Mouse (Mus musculus) myocyte (in vitro differentiated cells): ENCODE results near the gene Olfr648. TPM values are rescaled to one million over a fixed set of nuclear protein-coding genes. Genes with fewer than 3 reads are reported as not detected.

ENCODE experiments used
- H3K27me3 ChIP-seq: one replicate; pipeline ENCODE4 v1.6.1; 2011; ENCODE audit not compliant: control insufficient read depth, insufficient read depth, insufficient read length
- H3K36me3 ChIP-seq: one replicate; pipeline ENCODE4 v1.6.1; 2011; ENCODE audit not compliant: control insufficient read depth, insufficient read depth
- H3K4me2 ChIP-seq: one replicate; pipeline ENCODE4 v1.6.1; 2011; ENCODE audit warnings: low read depth, control low read depth
- H3K4me3 ChIP-seq: one replicate; pipeline ENCODE4 v1.5.1; 2011; ENCODE audit warnings: mild to moderate bottlenecking, control low read depth, moderate library complexity
- H3K79me2 ChIP-seq: one replicate; pipeline ENCODE4 v1.6.1; 2011; ENCODE audit not compliant: control insufficient read depth, insufficient read depth
- H3ac ChIP-seq: one replicate; pipeline ENCODE4 v1.6.1; 2011; ENCODE audit not compliant: control insufficient read depth, insufficient read length
- CEBPB ChIP-seq: IDR thresholded peaks from 2 replicates; pipeline ENCODE4 v1.6.1; 2011; ENCODE audit warnings: mild to moderate bottlenecking, moderate library complexity; ENCODE audit not compliant: poor library complexity, insufficient read depth, severe bottlenecking
- E2F4 ChIP-seq: IDR thresholded peaks from one replicate; pipeline ENCODE4 v1.6.1; 2011; ENCODE audit warnings: mild to moderate bottlenecking, control low read depth, moderate library complexity; ENCODE audit not compliant: insufficient read depth
- MAX ChIP-seq: IDR thresholded peaks from one replicate; pipeline ENCODE4 v1.6.1; 2011; ENCODE audit warnings: low read depth, mild to moderate bottlenecking, control low read depth
- MYOD1 ChIP-seq, 3 experiments: IDR thresholded peaks; one replicate each; pipeline ENCODE4 v1.6.1; 2011; ENCODE audit warnings: control low read depth in 2 of 3, low read depth in 2 of 3, mild to moderate bottlenecking in 2 of 3, moderate library complexity in 1 of 3; ENCODE audit not compliant: insufficient read length in 2 of 3, control insufficient read depth in 1 of 3
- MYOG ChIP-seq, 3 experiments: IDR thresholded peaks; one replicate each; pipeline ENCODE4 v1.6.1; 2011; ENCODE audit warnings: control low read depth in 2 of 3, low read depth in 2 of 3, mild to moderate bottlenecking in 2 of 3; ENCODE audit not compliant: insufficient read length in 2 of 3, control insufficient read depth in 1 of 3, insufficient read depth in 1 of 3
- POLR2A ChIP-seq: IDR thresholded peaks from one replicate; pipeline ENCODE4 v1.6.1; 2011; ENCODE audit warnings: low read depth, mild to moderate bottlenecking, control low read depth, moderate library complexity; ENCODE audit not compliant: insufficient read length
- POLR2AphosphoS2 ChIP-seq: IDR thresholded peaks from one replicate; pipeline ENCODE4 v1.6.1; 2011; ENCODE audit warnings: low read depth, control low read depth; ENCODE audit not compliant: insufficient read length
- REST ChIP-seq: IDR thresholded peaks from one replicate; pipeline ENCODE4 v1.6.1; 2011; ENCODE audit warnings: mild to moderate bottlenecking, control low read depth, moderate library complexity; ENCODE audit not compliant: insufficient read depth, insufficient read length
- SRF ChIP-seq: IDR thresholded peaks from one replicate; pipeline ENCODE4 v1.6.1; 2011; ENCODE audit warnings: low read depth; ENCODE audit not compliant: control insufficient read depth, insufficient read length
- TCF12 ChIP-seq: IDR thresholded peaks from one replicate; pipeline ENCODE4 v1.6.1; 2011; ENCODE audit warnings: mild to moderate bottlenecking, control low read depth; ENCODE audit not compliant: poor library complexity, insufficient read depth, severe bottlenecking
- TCF3 ChIP-seq: IDR thresholded peaks from one replicate; pipeline ENCODE4 v1.6.1; 2011; ENCODE audit warnings: low read depth, control low read depth; ENCODE audit not compliant: insufficient read length
- USF1 ChIP-seq: IDR thresholded peaks from one replicate; pipeline ENCODE4 v1.6.1; 2011; ENCODE audit warnings: low read depth, mild to moderate bottlenecking, control low read depth, moderate library complexity
- polyA plus RNA-seq: library from polyadenylated mRNA; unstranded; fragments of >200 nt; fragmentation: generic; extraction: Trizol; gene quantifications from one replicate; pipeline ENCODE4 v1.2.1, GENCODE M21; 2012; ENCODE audit warnings: missing spikeins

Gene Olfr648
- polyA plus RNA-seq, 1 experiment = not detected

- no peak overlapping the region for H3K4me2 ChIP-seq
Observed at GRCm38 (mm10) chr7:104178422-104179054, 4.7 kb downstream of the Olfr648 start.

DNA sequence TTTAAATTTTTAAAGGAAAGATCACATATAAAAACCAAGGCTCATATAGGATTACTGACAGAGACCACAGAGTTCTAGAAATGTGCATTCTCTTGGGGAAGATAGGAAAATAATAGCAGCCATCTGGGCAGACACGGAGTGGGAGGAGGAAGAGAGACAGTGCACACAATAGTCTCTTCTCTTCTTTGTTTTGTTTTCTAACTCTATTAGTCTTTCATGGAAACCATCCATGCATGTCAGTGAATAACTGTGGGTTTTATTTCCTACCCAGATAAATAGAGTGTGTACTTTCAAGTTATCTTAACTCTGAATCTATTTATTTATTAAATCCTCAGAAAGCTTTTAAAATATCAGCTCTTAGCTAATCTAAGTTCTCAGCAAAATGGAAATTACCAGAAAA lies 8.1 kb downstream of the Olfr648 start:
- Histone ChIP-seq H3K79me2 (no peaks in the 10 kb centered on the region), H3K4me3 (no peak overlapping the region), H3K27me3 (no peaks in the 10 kb centered on the region), H3ac (no peak overlapping the region), H3K4me2 (no peak overlapping the region), H3K36me3 (no peaks in the 10 kb centered on the region)
- TF ChIP-seq USF1 = no peak
- no peak for TF ChIP-seq REST
- TF ChIP-seq MYOD1 (IDR thresholded peaks at IDR 0.05; ENCODE audit: control insufficient read depth in 1 of 3, insufficient read length in 2 of 3, low read depth in 2 of 3) = no peak
- no peak for TF ChIP-seq E2F4
- no peak for TF ChIP-seq MYOG (IDR thresholded peaks at IDR 0.05; ENCODE audit: control insufficient read depth in 1 of 3, insufficient read depth in 1 of 3, insufficient read length in 2 of 3, low read depth in 2 of 3)
- no peak for TF ChIP-seq CEBPB
- TF ChIP-seq SRF = no peak
- no peak for TF ChIP-seq TCF3
- no peak for TF ChIP-seq POLR2A
- no peak for TF ChIP-seq MAX
- TF ChIP-seq TCF12 = no peak
- no peak for TF ChIP-seq POLR2AphosphoS2

More at GRCm38 (mm10) chr7:104178422-104179054, 4.7 kb downstream of the Olfr648 start:
- TF ChIP-seq USF1 = no peak
- TF ChIP-seq E2F4 = no peak
- no peak for TF ChIP-seq SRF
- TF ChIP-seq POLR2AphosphoS2 = no peak
- TF ChIP-seq MAX = no peak
- TF ChIP-seq MYOG (IDR thresholded peaks at IDR 0.05; ENCODE audit: control insufficient read depth in 1 of 3, insufficient read depth in 1 of 3, insufficient read length in 2 of 3, low read depth in 2 of 3) = no peak
- TF ChIP-seq TCF3 = no peak
- TF ChIP-seq MYOD1 (IDR thresholded peaks at IDR 0.05; ENCODE audit: control insufficient read depth in 1 of 3, insufficient read length in 2 of 3, low read depth in 2 of 3) = no peak
- no peak for TF ChIP-seq REST
- no peak for TF ChIP-seq CEBPB
- TF ChIP-seq TCF12 = no peak
- no peak for TF ChIP-seq POLR2A
- H3K79me2 ChIP-seq = no peaks in the 10 kb centered on the region
- H3K4me3 ChIP-seq = no peak overlapping the region
- H3ac ChIP-seq = no peak overlapping the region
- H3K36me3 ChIP-seq = no peaks in the 10 kb centered on the region
- no peaks in the 10 kb centered on the region for H3K27me3 ChIP-seq

GRCm38 (mm10) chr7:104169634-104170204 lies 13.5 kb downstream of the Olfr648 start:
- no peak overlapping the region for H3ac ChIP-seq
- no peaks in the 10 kb centered on the region for H3K79me2 ChIP-seq
- no peak for TF ChIP-seq TCF3
- no peak for TF ChIP-seq SRF
- no peak for TF ChIP-seq POLR2A
- no peak for TF ChIP-seq POLR2AphosphoS2
- no peak for TF ChIP-seq MYOD1 (IDR thresholded peaks at IDR 0.05; ENCODE audit: control insufficient read depth in 1 of 3, insufficient read length in 2 of 3, low read depth in 2 of 3)
- no peak for TF ChIP-seq CEBPB
- TF ChIP-seq E2F4 = no peak
- no peak for TF ChIP-seq USF1
- no peak for TF ChIP-seq TCF12
- TF ChIP-seq MAX = no peak
- TF ChIP-seq REST = no peak
- no peak for TF ChIP-seq MYOG (IDR thresholded peaks at IDR 0.05; ENCODE audit: control insufficient read depth in 1 of 3, insufficient read depth in 1 of 3, insufficient read length in 2 of 3, low read depth in 2 of 3)
- no peaks in the 10 kb centered on the region for H3K27me3 ChIP-seq
- no peaks in the 10 kb centered on the region for H3K36me3 ChIP-seq
- H3K4me3 ChIP-seq = no peak overlapping the region
- no peak overlapping the region for H3K4me2 ChIP-seq

DNA sequence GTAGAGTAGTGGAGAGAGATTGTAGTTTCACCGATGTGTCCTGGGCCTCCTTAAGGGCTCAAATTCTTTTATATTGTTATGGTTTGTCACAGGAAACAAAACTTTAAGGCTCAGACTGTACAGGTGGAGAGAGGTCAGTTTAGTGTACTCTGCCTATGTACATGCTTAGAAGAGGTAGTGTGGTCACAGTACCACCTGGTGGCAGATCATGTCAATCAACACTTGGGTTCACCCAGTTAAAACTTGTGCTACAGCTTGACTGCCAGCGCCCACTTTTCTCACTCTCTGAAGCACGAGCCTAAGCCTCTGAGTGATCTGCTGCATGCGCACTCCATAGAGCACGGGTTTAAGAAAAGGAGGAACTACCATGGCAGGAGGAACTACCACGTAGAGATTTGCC lies 16.1 kb downstream of the Olfr648 start:
- TF ChIP-seq SRF = no peak
- no peak for TF ChIP-seq TCF3
- no peak for TF ChIP-seq USF1
- TF ChIP-seq TCF12 = no peak
- no peak for TF ChIP-seq MAX
- Histone ChIP-seq H3K4me2 (no peak overlapping the region), H3K79me2 (no peaks in the 10 kb centered on the region), H3K36me3 (no peaks in the 10 kb centered on the region), H3K4me3 (no peak overlapping the region), H3K27me3 (no peaks in the 10 kb centered on the region), H3ac (no peak overlapping the region)

DNA sequence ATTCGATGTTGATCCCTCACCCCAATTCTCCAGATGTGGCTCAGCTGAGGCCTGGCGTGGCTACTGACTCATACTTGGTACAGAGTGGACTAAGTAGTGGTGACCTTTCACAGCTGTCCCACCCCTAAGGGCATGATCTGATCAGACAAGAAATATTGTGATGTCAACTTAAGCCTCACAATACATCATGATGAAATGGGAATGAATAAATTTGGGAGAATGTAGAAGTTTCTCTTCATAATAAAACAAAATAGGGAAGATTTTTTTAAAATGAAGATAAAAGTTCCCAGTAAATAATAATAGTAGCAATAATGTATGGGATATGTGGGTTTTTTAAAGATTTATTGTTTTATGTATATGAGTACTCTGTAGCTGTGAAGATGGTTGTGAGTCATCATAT lies 32.7 kb downstream of the Olfr648 start, which contains the start of gene Ubqlnl:
Ubqlnl (minus strand) TSS at position 101 of the 400 bp plus-strand sequence.
- Histone ChIP-seq H3K4me3 (no peak within 1 kb of the TSS), H3K79me2 (no peaks in the 10 kb centered on the region), H3K27me3 (no peaks in the 10 kb centered on the region), H3K36me3 (no peaks in the 10 kb centered on the region), H3ac (no peak within 1 kb of the TSS), H3K4me2 (no peak within 1 kb of the TSS)
- TF ChIP-seq TCF3 (no peak), MYOG (IDR thresholded peaks at IDR 0.05; ENCODE audit: control insufficient read depth in 1 of 3, insufficient read depth in 1 of 3, insufficient read length in 2 of 3, low read depth in 2 of 3) (no peak), MYOD1 (IDR thresholded peaks at IDR 0.05; ENCODE audit: control insufficient read depth in 1 of 3, insufficient read length in 2 of 3, low read depth in 2 of 3) (no peak), CEBPB (no peak), SRF (no peak)
